Mouse (Mus musculus) ovary, postnatal 10 days (tissue): ENCODE data around the gene Tead1.
"Not testable (repeated sequence)": the region's sequence is repeated elsewhere in the genome, so short reads cannot be mapped to it uniquely, and the experiment has no call there.

ENCODE experiments used
- DNase-seq: peaks from one replicate; pipeline ENCODE4 v3.0.0; 2022; ENCODE audit warnings: low spot score

Gene Tead1

GRCm38 (mm10) chr7:112922801-112923200 lies 243.7 kb downstream of the Tead1 start:
- DNase-seq = no peak

GRCm38 (mm10) chr7:112923712-112924111 lies 244.6 kb downstream of the Tead1 start:
- DNase-seq = no peak

- DNase-seq = no peak
Observed at GRCm38 (mm10) chr7:112930669-112931068, 251.6 kb downstream of the Tead1 start.

- DNase-seq = not testable (repeated sequence)
Observed at GRCm38 (mm10) chr7:112935876-112936275, 256.8 kb downstream of the Tead1 start.

- DNase-seq = no peak
Observed at GRCm38 (mm10) chr7:112937089-112937488, 258.0 kb downstream of the Tead1 start.

- DNase-seq = no peak
Observed at GRCm38 (mm10) chr7:112938959-112939358, 259.8 kb downstream of the Tead1 start.

- DNase-seq = no peak
Observed at GRCm38 (mm10) chr7:112942567-112942966, 263.4 kb downstream of the Tead1 start.

GRCm38 (mm10) chr7:112943056-112943455 lies 263.9 kb downstream of the Tead1 start:
- no peak for DNase-seq

- DNase-seq = no peak
Observed at GRCm38 (mm10) chr7:112946706-112947105, 267.6 kb downstream of the Tead1 start.

- peak; percentile 68 for DNase-seq
Observed at GRCm38 (mm10) chr7:112953777-112954291, 274.7 kb downstream of the Tead1 start, which contains the start of gene Rassf10. Gene Rassf10 (plus strand): TSS chr7:112953962.

- no peak for DNase-seq
Observed at GRCm38 (mm10) chr7:112954351-112955102, 275.4 kb downstream of the Tead1 start.

GRCm38 (mm10) chr7:112955103-112955827 lies 276.1 kb downstream of the Tead1 start:
- DNase-seq = peak; percentile 24

GRCm38 (mm10) chr7:112955955-112956354 lies 276.8 kb downstream of the Tead1 start:
- no peak for DNase-seq
